Mouse (Mus musculus): ENCODE measurements at regions not wholly inside any gene's neighbourhood (a gene's known extent, or its start where the extent isn't known, plus 50 kb on each side); places are given as distances from the start of the nearest gene placed in this dataset.

GRCm38 (mm10) chr1:95743334-95743733 is 76.0 kb upstream of the St8sia4 start:
- TF ChIP-seq ZNF384 (IDR thresholded peaks at IDR 0.05; ENCODE audit: low read depth, low read length) (no peak), ZC3H11A (IDR thresholded peaks at IDR 0.05; ENCODE audit: borderline replicate concordance, low read depth, low read length) (no peak), CHD2 (IDR thresholded peaks at IDR 0.05; ENCODE audit: low read depth, low read length) (no peak), HCFC1 (IDR thresholded peaks at IDR 0.05; ENCODE audit: borderline replicate concordance, insufficient read depth, low read length) (no peak)

Data from ES-E14 (cell line).